Mouse (Mus musculus): ENCODE data around the gene Vmac. TPM values are rescaled to one million over a fixed set of nuclear protein-coding genes. Genes with fewer than 3 reads are reported as not detected.

Vmac gene
- polyA plus RNA-seq, 1 experiment from 2014 or later: 5.3 TPM

DNA sequence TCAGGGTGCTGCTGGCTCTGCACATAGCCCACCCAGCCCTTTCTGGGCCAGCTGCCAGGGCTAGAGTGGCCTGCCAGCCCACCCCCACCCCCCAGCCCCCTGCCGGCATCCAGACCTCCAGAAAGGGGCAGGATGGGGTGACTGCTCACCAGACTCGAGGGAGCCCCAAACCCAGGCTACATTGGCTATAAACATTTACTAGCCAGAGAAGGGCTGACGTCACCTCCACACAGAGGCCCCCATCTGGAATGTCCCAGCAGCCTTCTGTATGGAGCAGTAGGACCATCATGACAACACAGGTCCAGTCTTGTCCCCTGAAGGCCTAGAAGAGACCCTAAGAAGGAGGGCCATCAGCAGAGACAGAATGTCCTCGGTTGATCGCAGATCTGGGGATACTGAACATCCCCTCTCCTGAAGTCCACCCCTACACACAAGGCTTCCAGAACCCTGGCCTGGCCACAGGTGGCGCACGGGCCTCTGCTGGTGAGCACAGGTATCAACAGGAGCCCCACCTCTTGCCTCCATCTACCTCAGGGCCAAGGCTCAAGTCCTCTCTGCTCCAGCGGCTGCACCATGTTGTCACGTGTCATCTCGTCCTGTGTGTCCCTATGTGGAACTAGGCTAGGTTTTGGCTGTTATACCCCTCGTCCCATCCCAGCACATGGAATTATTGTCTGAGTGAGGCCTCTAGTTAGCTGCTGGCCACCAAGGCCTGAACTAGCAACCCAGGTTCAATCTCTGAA is 5.8 kb upstream of the Vmac start:
- whole genome bisulfite sequencing (ENCODE audit: missing documents): 89% methylated on average over 11 of the region's 11 CpGs
- Histone ChIP-seq H3K79me2 (ENCODE audit: inconsistent target) (peaks cover 24% of the 10 kb centered on the region), H3K36me3 (ENCODE audit: inconsistent target) (peaks cover 15% of the 10 kb centered on the region; the same call in 1 of the 2 replicates), H3K4me3 (ENCODE audit: inconsistent target) (no peak overlapping the region), H3K27ac (no peak overlapping the region)

- 84% methylated on average over 5 of the region's 5 CpGs for WGBS (ENCODE audit: missing documents)
- peaks cover 15% of the 10 kb centered on the region; the same call in 1 of the 2 replicates for H3K36me3 ChIP-seq (ENCODE audit: inconsistent target)
- H3K27ac ChIP-seq: no peak overlapping the region
- H3K79me2 ChIP-seq (ENCODE audit: inconsistent target): peaks cover 33% of the 10 kb centered on the region
- H3K4me3 ChIP-seq (ENCODE audit: inconsistent target): no peak overlapping the region
Observed at GRCm38 (mm10) chr17:56722441-56722840, 4.6 kb upstream of the Vmac start.

- peak overlapping the region; percentile 48 for H3K27ac ChIP-seq
- WGBS (ENCODE audit: missing documents): under 1% methylated on average over 46 of the region's 55 CpGs
- H3K4me3 ChIP-seq (ENCODE audit: inconsistent target): peak overlapping the region; percentile 86
- H3K79me2 ChIP-seq (ENCODE audit: inconsistent target): peaks cover 33% of the 10 kb centered on the region
- peaks cover 7% of the 10 kb centered on the region; the same call in 1 of the 2 replicates for H3K36me3 ChIP-seq (ENCODE audit: inconsistent target)
Observed at GRCm38 (mm10) chr17:56716655-56717362, 1.0 kb downstream of the Vmac start.

GRCm38 (mm10) chr17:56715914-56716654 is 1.7 kb downstream of the Vmac start:
- Histone ChIP-seq H3K36me3 (ENCODE audit: inconsistent target) (peaks cover 11% of the 10 kb centered on the region; the same call in 1 of the 2 replicates), H3K79me2 (ENCODE audit: inconsistent target) (peaks cover 33% of the 10 kb centered on the region), H3K27ac (no peak overlapping the region), H3K4me3 (ENCODE audit: inconsistent target) (peak overlapping the region; percentile 32)
- WGBS (ENCODE audit: missing documents): 34% methylated on average over 22 of the region's 22 CpGs

DNA sequence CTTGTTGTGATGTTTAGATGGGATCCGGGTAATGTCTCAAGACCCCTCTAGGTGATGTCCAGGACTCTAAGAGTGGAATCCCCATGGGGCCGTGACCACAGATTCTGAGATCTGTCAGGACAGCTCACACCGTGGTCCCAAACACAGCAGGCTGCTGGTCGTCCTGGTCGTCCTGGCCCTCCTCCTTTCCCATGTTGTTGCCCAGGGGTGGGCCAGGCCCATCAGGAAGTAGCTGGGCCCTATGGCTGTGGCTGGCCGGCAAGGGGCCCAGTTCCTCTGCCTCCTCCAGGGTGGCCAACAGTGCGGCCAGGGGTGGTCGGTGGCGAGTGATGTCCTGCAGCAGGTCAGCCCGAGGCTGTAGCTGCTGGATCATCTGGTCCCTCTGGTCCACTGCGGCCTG is 2.5 kb downstream of the Vmac start:
- Histone ChIP-seq H3K27ac (no peak overlapping the region), H3K79me2 (ENCODE audit: inconsistent target) (peaks cover 26% of the 10 kb centered on the region), H3K4me3 (ENCODE audit: inconsistent target) (no peak overlapping the region), H3K36me3 (ENCODE audit: inconsistent target) (peaks cover 16% of the 10 kb centered on the region; the same call in 1 of the 2 replicates)
- WGBS (ENCODE audit: missing documents): 87% methylated on average over 11 of the region's 11 CpGs

DNA sequence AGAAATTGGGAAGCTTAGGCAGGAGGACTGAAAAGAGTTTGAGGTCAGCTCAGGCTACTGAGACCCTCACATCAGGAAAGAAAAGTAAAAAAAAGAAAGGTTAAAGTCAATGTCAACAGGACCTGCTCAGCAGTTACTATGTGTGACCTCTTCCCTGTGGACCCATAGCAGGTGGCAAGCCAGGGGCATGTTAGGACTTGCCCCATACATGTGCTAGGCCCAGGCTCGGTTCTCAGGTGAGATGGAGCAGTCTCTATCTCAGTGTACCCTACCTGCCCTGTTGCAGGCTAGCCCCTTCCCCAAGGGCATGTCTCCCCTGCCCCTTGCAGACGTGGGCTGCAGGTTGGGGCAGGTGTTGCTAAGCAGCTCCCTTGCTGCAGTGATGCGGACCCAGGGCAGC is 8.1 kb downstream of the Vmac start:
- H3K4me3 ChIP-seq (ENCODE audit: inconsistent target): no peak overlapping the region
- 85% methylated on average over 3 of the region's 3 CpGs for WGBS (ENCODE audit: missing documents)
- H3K36me3 ChIP-seq (ENCODE audit: inconsistent target): peaks cover 71% of the 10 kb centered on the region
- H3K79me2 ChIP-seq (ENCODE audit: inconsistent target): no peaks in the 10 kb centered on the region
- H3K27ac ChIP-seq: no peak overlapping the region

- Histone ChIP-seq H3K27ac (no peak overlapping the region), H3K4me3 (ENCODE audit: inconsistent target) (no peak overlapping the region), H3K36me3 (ENCODE audit: inconsistent target) (peaks cover 79% of the 10 kb centered on the region), H3K79me2 (ENCODE audit: inconsistent target) (no peaks in the 10 kb centered on the region)
- WGBS (ENCODE audit: missing documents): 100% methylated on average over 4 of the region's 4 CpGs
Observed at GRCm38 (mm10) chr17:56708692-56709091, 9.1 kb downstream of the Vmac start.

- Histone ChIP-seq H3K79me2 (ENCODE audit: inconsistent target) (no peaks in the 10 kb centered on the region), H3K27ac (no peak overlapping the region), H3K4me3 (ENCODE audit: inconsistent target) (no peak overlapping the region), H3K36me3 (ENCODE audit: inconsistent target) (peaks cover 90% of the 10 kb centered on the region)
- 71% methylated on average over 1 of the region's 1 CpGs for WGBS (ENCODE audit: missing documents)
Observed at GRCm38 (mm10) chr17:56706515-56706914, 11.3 kb downstream of the Vmac start.

GRCm38 (mm10) chr17:56703038-56703437 is 14.8 kb downstream of the Vmac start:
- 93% methylated on average over 4 of the region's 4 CpGs for WGBS (ENCODE audit: missing documents)
- Histone ChIP-seq H3K79me2 (ENCODE audit: inconsistent target) (no peaks in the 10 kb centered on the region), H3K36me3 (ENCODE audit: inconsistent target) (peaks cover 91% of the 10 kb centered on the region), H3K4me3 (ENCODE audit: inconsistent target) (no peak overlapping the region), H3K27ac (no peak overlapping the region)

GRCm38 (mm10) chr17:56700451-56700850 is 17.4 kb downstream of the Vmac start:
- peaks cover 88% of the 10 kb centered on the region for H3K36me3 ChIP-seq (ENCODE audit: inconsistent target)
- WGBS (ENCODE audit: missing documents): 88% methylated on average over 2 of the region's 2 CpGs
- no peak overlapping the region for H3K4me3 ChIP-seq (ENCODE audit: inconsistent target)
- H3K79me2 ChIP-seq (ENCODE audit: inconsistent target): peaks cover 2% of the 10 kb centered on the region; the same call in 1 of the 2 replicates
- H3K27ac ChIP-seq: no peak overlapping the region

- Histone ChIP-seq H3K79me2 (ENCODE audit: inconsistent target) (peaks cover 68% of the 10 kb centered on the region), H3K27ac (no peak overlapping the region), H3K36me3 (ENCODE audit: inconsistent target) (peaks cover 75% of the 10 kb centered on the region), H3K4me3 (ENCODE audit: inconsistent target) (no peak overlapping the region)
- WGBS (ENCODE audit: missing documents): 36% methylated on average over 6 of the region's 6 CpGs
Observed at GRCm38 (mm10) chr17:56693851-56694310, 23.9 kb downstream of the Vmac start.

DNA sequence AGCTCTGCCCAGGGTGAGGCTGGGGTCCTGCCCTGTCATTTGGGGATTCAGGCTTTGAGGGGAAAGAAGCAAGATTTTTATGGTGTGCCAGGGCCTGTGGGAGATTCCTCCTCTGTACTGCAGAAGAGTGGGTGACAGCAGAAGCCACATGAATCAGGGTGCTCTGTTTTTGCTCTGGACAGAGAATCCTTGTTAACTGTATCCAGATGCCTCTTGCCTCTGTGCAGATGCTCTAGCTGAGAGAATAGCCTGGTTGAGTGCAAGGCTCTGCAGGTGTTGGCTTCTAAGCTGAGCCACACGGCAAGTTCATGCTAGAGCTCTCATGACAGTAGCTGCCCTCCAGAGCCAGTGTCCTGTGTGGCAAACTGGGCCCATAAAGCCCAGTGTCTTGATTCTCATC is 24.4 kb downstream of the Vmac start:
- 78% methylated on average over 1 of the region's 1 CpGs for WGBS (ENCODE audit: missing documents)
- Histone ChIP-seq H3K4me3 (ENCODE audit: inconsistent target) (no peak overlapping the region), H3K27ac (no peak overlapping the region), H3K79me2 (ENCODE audit: inconsistent target) (peaks cover 72% of the 10 kb centered on the region), H3K36me3 (ENCODE audit: inconsistent target) (peaks cover 75% of the 10 kb centered on the region)

DNA sequence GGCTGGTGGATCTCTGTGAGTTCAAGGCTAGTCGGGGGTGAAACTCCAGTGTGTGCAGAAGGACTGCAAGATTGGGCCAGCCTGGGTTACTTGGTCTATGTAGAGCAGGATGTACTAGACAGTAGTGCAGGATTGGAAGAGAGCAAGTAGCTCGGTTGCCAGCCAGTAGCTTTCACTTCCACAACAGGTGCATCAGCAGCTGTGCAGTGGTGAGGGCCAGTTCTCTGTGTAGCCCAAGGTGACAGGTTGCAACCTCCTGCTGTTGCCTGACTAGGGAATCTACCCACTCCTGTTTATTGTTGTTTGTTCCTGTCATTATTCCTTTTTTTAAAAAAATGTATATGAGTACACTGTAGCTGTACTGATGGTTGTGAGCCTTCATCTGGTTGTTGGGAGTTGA is 29.1 kb downstream of the Vmac start:
- Histone ChIP-seq H3K27ac (no peak overlapping the region), H3K79me2 (ENCODE audit: inconsistent target) (peaks cover 100% of the 10 kb centered on the region), H3K4me3 (ENCODE audit: inconsistent target) (no peak overlapping the region), H3K36me3 (ENCODE audit: inconsistent target) (peaks cover 69% of the 10 kb centered on the region)
- 73% methylated on average over 2 of the region's 2 CpGs for WGBS (ENCODE audit: missing documents)

DNA sequence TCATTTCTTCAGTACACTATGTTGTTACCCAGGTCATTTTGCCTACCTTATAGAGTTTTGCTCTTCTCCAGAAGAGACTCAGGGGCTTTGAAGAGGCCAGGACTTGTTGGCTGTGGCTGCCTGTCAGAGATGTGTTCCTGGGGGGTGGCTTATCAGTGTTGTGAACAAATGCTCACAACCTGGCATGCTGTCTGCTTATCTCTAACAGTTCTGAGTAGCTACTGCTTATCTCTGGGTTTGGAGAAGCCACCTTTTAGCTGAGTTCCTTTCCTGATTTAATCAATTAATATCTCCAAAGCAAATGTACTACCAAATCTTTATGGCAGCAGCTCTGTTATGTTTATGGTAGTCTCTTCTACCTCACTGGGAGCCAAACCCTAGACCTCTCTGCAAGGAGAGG is 29.8 kb downstream of the Vmac start:
- peaks cover 100% of the 10 kb centered on the region for H3K79me2 ChIP-seq (ENCODE audit: inconsistent target)
- peaks cover 63% of the 10 kb centered on the region for H3K36me3 ChIP-seq (ENCODE audit: inconsistent target)
- H3K4me3 ChIP-seq (ENCODE audit: inconsistent target): no peak overlapping the region
- no peak overlapping the region for H3K27ac ChIP-seq

All from macrophage (primary cell).